Mouse (Mus musculus) brain, embryonic 14.5 days (tissue): ENCODE data around the gene Nfic.

Source experiments
- CTCF ChIP-seq: fragments of 200-500 bp; IDR thresholded peaks from 2 replicates; pipeline ENCODE4 v1.5.1; 2012; ENCODE audit warnings: inconsistent platforms, mild to moderate bottlenecking, moderate library complexity, borderline replicate concordance; ENCODE audit not compliant: insufficient read depth, insufficient read length; ENCODE audit errors: extremely low read depth
- POLR2A ChIP-seq: fragments of 200-500 bp; IDR thresholded peaks from 2 replicates; pipeline ENCODE4 v1.6.1; 2012; ENCODE audit warnings: mild to moderate bottlenecking, inconsistent platforms, borderline replicate concordance; ENCODE audit not compliant: poor library complexity, insufficient read depth, insufficient read length, severe bottlenecking; ENCODE audit errors: extremely low read depth

GRCm38 (mm10) chr10:81493601-81494220 is 38.3 kb upstream of the Nfic start:
- TF ChIP-seq CTCF (peak; percentile 19; the same call in 1 of the 2 replicates), POLR2A (no peak)
